Mouse (Mus musculus) neural tube, embryonic 12.5 days (tissue): ENCODE measurements around the gene Lmx1b. TPM values are rescaled to one million over a fixed set of nuclear protein-coding genes. Genes with fewer than 3 reads are reported as not detected.

ENCODE experiments used
- ATAC-seq: fragments of 200-750 bp; cut with Nextera tagmentation; 2 replicates; pipeline ENCODE4 v1.8.0; 2017; ENCODE audit warnings: low read depth, mild to moderate bottlenecking, moderate TSS enrichment, moderate library complexity; ENCODE audit not compliant: low FRiP score
- H3K27ac ChIP-seq: fragments of 300-500 bp; sonication (generic); 2 replicates; pipeline ENCODE4 v1.5.1; 2016
- H3K27me3 ChIP-seq: fragments of 300-500 bp; sonication (generic); replicated peaks from 2 replicates; pipeline ENCODE4 v1.6.1; 2016; ENCODE audit warnings: mild to moderate bottlenecking
- H3K36me3 ChIP-seq: fragments of 300-500 bp; sonication (generic); 2 replicates; pipeline ENCODE4 v1.6.1; 2016; ENCODE audit warnings: mild to moderate bottlenecking
- H3K4me1 ChIP-seq: fragments of 300-500 bp; sonication (generic); 2 replicates; pipeline ENCODE4 v1.6.1; 2016
- H3K4me2 ChIP-seq: fragments of 300-500 bp; sonication (generic); replicated peaks from 2 replicates; pipeline ENCODE4 v1.6.1; 2016; ENCODE audit warnings: mild to moderate bottlenecking
- H3K4me3 ChIP-seq: fragments of 300-500 bp; sonication (generic); 2 replicates; pipeline ENCODE4 v1.5.1; 2016
- H3K9ac ChIP-seq: fragments of 300-500 bp; sonication (generic); 2 replicates; pipeline ENCODE4 v1.6.1; 2016; ENCODE audit warnings: mild to moderate bottlenecking
- H3K9me3 ChIP-seq: fragments of 300-500 bp; sonication (generic); 2 replicates; pipeline ENCODE4 v1.6.1; 2016; ENCODE audit warnings: mild to moderate bottlenecking
- WGBS: fragments of 180-500 bp; shearing (Covaris S2); methylation state at CpG from one replicate; pipeline ENCODE4 v1.1.7; 2016; 5-methylcytosine and 5-hydroxymethylcytosine counted together
- polyA plus RNA-seq: library from polyadenylated mRNA; unstranded; fragments of >200 nt; fragmentation: Nextera tagmentation; extraction: Ambion mirVana; gene quantifications from 2 replicates; pipeline ENCODE4 v1.2.1, GENCODE M21; 2016

Gene Lmx1b
- polyA plus RNA-seq, result 4.6 and 4.7 TPM in 2 replicates

DNA sequence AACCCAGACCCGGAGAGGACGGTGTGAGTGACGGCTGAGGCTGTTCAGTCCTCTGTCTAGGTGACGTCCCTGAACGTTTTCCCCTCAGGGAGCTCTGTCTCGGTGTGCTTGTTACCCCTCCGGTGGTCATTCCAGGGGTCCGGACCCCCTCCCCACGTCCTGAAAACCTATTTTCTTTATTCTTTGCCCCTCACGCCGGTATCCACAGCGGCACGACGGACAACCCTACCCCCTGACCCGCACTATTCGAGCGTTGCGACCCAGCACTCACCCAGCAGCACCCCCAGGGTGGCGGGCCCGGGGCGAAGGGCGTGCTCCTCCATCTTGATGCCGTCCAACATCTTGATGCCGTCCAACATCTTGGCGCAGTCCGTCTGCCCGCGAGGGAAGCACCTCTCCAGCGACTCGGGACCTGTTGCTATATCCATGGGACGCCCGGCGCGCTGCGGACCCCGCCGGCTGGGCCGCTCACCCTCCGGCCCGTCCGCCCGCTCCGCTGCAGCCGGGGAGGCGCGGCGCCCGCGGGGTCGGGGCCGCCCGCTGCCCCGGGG lies at the start of gene Lmx1b:
TSS of gene Lmx1b (minus strand) at position 341 of the 551 bp plus-strand sequence.
- H3K27ac ChIP-seq, result no peak within 1 kb of the TSS

DNA sequence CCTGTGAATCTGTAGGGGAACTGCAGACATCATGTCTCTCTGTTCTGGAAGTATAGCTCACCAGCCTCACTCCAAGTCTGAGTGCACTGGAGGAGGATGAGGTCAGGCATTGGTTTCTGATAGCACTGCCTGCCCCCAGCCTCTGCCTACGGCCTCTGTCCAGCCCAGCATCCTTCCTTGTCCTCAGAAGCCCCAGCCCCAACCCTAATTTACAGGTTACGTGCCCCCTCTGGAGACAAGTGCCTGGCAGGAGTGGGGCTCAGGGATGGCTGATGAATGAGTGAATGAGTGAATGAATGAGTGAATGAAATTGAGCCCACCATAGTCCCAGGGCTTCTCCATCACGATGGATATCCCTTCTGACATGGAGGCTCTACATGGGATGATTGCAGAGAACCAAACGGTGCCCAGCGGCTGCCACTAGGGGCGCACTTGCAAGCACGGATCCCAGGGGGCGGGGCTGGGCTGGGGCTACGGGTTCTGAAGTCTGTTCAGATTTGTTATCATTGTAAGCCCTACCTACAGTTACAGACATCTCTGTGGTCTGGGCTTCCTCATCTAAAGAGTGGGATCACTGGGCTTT lies 49.7 kb upstream of the Lmx1b start:
- H3K9ac ChIP-seq, result no peak overlapping the region
- H3K9me3 ChIP-seq, result no peaks in the 10 kb centered on the region
- H3K36me3 ChIP-seq, result no peaks in the 10 kb centered on the region
- 0 out of 2 replicates have a peak, but pooled peaks have one; percentile 9 for ATAC-seq
- H3K4me3 ChIP-seq, result no peak overlapping the region
- H3K27me3 ChIP-seq, result peaks cover 5% of the 10 kb centered on the region
- no peak overlapping the region for H3K27ac ChIP-seq
- H3K4me2 ChIP-seq, result no peak overlapping the region
- 34% methylated on average over 9 of the region's 9 CpGs for WGBS
- H3K4me1 ChIP-seq, result peaks cover 7% of the 10 kb centered on the region; the same call in 1 of the 2 replicates

More for the DNA sequence above, at the start of gene Lmx1b:
- ATAC-seq, result no peak
- Histone ChIP-seq H3K27me3 (peaks cover 92% of the 10 kb centered on the region), H3K4me3 (peak within 1 kb of the TSS; percentile 46), H3K36me3 (no peaks in the 10 kb centered on the region), H3K9me3 (no peaks in the 10 kb centered on the region), H3K4me2 (peak within 1 kb of the TSS; percentile 60), H3K4me1 (peaks cover 23% of the 10 kb centered on the region), H3K9ac (peak within 1 kb of the TSS; percentile 64)
- 1% methylated on average over 52 of the region's 53 CpGs for WGBS

DNA sequence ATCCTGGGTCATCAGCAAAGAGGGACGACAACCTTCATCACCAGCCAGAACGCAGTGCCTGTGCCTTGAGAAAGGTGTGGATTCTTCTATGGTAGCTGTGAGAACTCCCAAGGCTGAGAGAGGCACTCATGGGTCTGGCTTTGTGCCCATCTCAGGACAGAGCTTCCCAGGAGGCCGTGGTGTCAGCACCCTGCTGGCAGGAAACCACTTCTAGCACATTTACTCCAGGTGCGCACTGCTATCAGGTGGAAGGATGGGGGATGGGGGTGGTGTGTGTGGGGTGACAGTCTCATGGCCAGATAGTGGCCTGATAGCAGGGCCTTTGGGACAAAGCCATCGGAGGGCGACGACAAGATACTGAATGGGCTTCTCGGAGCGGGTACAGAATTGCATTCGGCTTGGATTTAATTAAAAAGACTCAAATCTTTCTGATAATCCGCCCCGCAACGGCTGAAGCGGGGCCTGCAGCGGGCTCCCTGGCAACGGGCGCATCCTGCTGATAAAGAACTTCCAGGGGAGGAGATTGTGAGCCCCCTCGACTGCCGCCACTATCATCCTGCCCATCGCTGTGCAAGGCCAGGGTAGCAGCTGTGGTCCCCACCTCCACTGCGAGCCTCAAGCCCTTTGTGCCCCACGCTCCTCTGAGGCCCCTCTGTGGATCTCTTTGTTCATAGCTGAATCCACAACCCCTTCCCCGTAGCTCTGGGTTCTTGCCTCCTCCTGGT lies 49.0 kb upstream of the Lmx1b start:
- WGBS, result 53% methylated on average over 23 of the region's 23 CpGs
- peaks cover 7% of the 10 kb centered on the region; the same call in 1 of the 2 replicates for H3K4me1 ChIP-seq
- ATAC-seq, result 0 out of 2 replicates have a peak, but pooled peaks have one; percentile 37
- no peak overlapping the region for H3K9ac ChIP-seq
- no peak overlapping the region for H3K4me3 ChIP-seq
- no peak overlapping the region for H3K4me2 ChIP-seq
- H3K27me3 ChIP-seq, result peaks cover 5% of the 10 kb centered on the region
- H3K36me3 ChIP-seq, result no peaks in the 10 kb centered on the region
- H3K9me3 ChIP-seq, result no peaks in the 10 kb centered on the region
- H3K27ac ChIP-seq, result no peak overlapping the region

DNA sequence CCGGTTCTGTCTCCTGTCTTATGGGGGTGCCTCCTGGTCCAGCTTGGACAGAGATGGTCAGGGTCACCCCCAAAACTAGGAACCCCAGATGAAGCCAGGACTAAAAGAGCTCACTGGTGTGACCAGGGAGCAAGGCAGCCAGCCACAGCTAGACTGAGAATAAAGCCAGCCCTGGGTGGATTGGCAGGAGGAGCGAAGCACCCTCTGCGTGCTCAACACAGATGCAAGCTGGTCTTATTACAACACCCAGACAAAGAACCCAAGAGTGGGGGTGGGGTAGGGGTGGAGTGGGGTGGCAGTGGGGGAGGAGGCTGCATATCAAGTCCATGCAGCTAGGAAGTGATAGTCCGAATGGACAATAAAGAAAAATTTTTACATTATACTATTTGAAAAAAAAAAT lies 43.3 kb upstream of the Lmx1b start:
- Histone ChIP-seq H3K4me2 (no peak overlapping the region), H3K4me3 (no peak overlapping the region), H3K27ac (no peak overlapping the region), H3K9me3 (no peaks in the 10 kb centered on the region), H3K9ac (no peak overlapping the region), H3K4me1 (peaks cover 8% of the 10 kb centered on the region), H3K27me3 (no peaks in the 10 kb centered on the region), H3K36me3 (no peaks in the 10 kb centered on the region)
- 61% methylated on average over 4 of the region's 4 CpGs for WGBS
- no peak for ATAC-seq

DNA sequence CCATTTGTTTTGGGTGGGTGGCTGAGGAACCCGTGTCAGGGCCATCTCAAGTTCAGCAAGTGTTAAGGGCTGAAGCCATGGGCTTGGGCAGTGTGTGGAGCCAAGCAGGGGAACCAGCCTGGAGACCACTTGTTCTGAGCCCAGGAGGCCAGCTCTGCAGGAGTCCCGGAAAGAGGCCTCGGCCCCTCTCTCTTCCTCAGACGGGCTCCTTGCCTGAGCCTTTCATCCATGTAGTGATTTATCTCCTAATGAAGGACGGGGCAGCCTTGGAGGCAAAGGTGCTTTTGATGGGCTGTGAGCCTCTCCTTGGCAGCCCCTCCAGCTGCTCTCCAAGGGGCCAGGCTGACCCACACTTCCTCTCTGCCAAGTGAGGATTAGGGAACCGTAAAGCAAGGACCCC lies 42.8 kb upstream of the Lmx1b start:
- Histone ChIP-seq H3K36me3 (no peaks in the 10 kb centered on the region), H3K27ac (no peak overlapping the region), H3K27me3 (no peaks in the 10 kb centered on the region), H3K4me1 (peaks cover 8% of the 10 kb centered on the region), H3K9me3 (no peaks in the 10 kb centered on the region), H3K4me2 (no peak overlapping the region), H3K4me3 (no peak overlapping the region), H3K9ac (no peak overlapping the region)
- no peak for ATAC-seq
- 16% methylated on average over 6 of the region's 6 CpGs for WGBS

DNA sequence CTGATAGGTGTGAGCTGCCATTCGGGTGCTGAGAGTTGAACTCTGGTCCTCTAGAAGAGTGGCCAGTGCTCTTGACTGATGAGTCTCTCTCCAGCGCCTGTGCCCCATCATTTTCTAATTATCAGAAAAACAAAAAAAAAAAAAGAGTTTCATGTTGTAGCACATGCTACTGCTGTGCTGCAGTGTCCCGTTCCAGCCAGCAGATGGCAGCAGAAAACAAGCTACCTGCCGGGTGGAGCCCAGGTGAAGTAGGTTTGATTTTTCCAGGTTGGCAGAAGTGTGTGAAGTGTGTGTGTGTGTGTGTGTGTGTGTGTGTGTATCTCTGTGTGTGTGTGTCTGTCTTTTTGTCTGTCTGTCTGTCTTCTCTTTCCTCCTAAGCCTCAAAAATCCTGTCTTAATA lies 41.9 kb upstream of the Lmx1b start:
- no peaks in the 10 kb centered on the region for H3K27me3 ChIP-seq
- no peak for ATAC-seq
- no peaks in the 10 kb centered on the region for H3K36me3 ChIP-seq
- H3K9ac ChIP-seq, result no peak overlapping the region
- no peaks in the 10 kb centered on the region for H3K9me3 ChIP-seq
- peaks cover 8% of the 10 kb centered on the region for H3K4me1 ChIP-seq
- 17% methylated on average over 4 of the region's 4 CpGs for WGBS
- no peak overlapping the region for H3K4me3 ChIP-seq
- H3K27ac ChIP-seq, result no peak overlapping the region
- no peak overlapping the region for H3K4me2 ChIP-seq

DNA sequence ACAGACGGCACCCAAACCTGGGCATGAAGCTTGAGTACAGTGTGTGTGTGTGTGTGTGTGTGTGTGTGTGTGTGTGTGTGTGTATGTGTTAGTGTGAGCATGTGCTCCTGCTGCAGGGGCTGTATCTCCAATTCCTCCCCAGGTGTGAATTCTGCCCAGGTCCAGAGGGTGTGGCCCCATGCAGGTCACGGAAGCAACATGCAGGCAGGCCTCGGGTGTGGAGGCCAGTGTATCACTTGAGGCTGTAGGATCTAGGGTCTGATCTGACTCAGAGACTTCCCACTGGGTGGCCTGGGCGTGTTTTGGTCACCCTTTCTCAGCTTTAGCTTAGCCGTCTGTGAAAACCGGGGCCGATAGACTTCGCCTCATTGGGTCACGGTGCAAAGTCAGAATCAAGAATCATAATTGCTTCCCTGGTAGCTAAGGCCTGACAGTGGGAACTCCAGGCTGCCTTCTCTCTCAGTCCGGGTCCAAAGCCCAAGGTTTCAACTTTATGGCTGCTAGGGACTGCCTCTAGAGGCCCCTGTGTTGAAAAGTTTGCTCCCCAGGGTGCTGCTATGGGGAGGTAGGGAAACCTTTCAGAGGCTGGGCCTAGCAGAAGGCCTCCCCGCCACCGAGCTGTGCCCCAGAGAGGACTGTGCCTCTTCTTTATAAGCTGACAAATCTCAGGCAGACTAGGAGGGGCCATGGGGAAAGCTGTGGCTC lies 38.8 kb upstream of the Lmx1b start:
- Histone ChIP-seq H3K4me3 (no peak overlapping the region), H3K36me3 (no peaks in the 10 kb centered on the region), H3K4me1 (peaks cover 8% of the 10 kb centered on the region), H3K9ac (no peak overlapping the region), H3K27me3 (no peaks in the 10 kb centered on the region), H3K9me3 (no peaks in the 10 kb centered on the region), H3K4me2 (no peak overlapping the region), H3K27ac (no peak overlapping the region)
- no peak for ATAC-seq
- 65% methylated on average over 12 of the region's 12 CpGs for whole genome bisulfite sequencing

DNA sequence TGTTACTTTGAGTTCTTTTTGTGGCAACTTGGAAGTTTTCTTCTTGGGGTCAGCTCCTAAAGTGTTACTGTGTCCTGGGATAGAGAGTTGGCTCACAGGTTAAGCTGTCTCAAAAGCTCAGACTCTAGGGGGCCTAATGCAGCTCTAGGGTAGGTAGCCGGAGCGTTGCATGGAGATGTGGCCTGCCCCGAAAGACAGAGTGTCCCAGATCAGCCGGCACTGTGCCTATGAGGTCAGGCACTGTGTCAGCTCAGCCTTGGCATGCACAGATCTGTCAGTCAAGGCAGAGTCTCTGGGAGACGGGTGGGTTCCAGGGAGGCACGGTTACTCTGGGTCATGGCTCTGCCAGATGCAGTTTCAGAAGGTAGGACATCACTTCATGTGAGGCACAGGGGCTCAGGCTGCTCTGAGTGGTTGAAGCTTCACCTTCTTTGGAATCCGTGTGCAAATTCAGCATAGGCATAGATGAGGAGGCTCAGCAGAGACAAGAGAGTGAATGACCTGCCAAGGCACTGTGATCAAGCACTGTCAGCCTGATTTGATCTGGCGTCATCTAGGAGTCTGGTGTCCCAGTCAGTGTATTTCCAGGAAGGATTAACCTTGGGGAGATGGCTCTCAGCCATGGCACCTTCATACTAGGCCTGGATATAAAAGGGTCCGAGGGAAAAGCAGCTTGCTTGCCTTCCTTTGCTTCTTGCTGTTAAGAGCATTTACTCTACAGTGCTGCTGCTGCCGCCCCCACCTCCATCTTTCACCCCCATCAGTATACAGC lies 32.6 kb upstream of the Lmx1b start:
- Histone ChIP-seq H3K9ac (no peak overlapping the region), H3K27me3 (no peaks in the 10 kb centered on the region), H3K9me3 (no peaks in the 10 kb centered on the region), H3K4me1 (no peaks in the 10 kb centered on the region), H3K36me3 (no peaks in the 10 kb centered on the region), H3K27ac (no peak overlapping the region), H3K4me3 (no peak overlapping the region), H3K4me2 (no peak overlapping the region)
- no peak for ATAC-seq
- 85% methylated on average over 10 of the region's 10 CpGs for WGBS

DNA sequence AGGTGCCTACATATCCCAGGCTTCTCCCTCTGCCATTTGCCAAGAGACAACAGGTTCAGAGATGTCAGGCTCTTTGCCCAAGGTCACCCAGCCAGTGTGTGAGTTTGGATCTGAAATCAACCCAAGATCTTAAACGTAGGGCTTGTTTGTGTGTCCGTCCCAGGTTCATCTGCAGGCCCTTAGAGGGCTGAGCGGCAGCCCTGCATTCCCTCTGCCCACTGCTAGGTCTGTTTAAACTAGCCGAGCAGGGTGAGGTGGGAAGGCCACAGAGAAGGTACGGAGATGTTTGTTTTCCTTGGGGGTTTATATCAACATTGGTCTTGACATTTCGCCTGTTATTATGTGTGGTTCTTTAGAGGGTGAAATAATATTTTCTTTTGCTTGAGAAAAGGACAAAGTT lies 28.4 kb upstream of the Lmx1b start:
- no peak overlapping the region for H3K9ac ChIP-seq
- H3K4me1 ChIP-seq, result peaks cover 10% of the 10 kb centered on the region
- no peak overlapping the region for H3K27ac ChIP-seq
- no peak overlapping the region for H3K4me3 ChIP-seq
- H3K36me3 ChIP-seq, result no peaks in the 10 kb centered on the region
- no peaks in the 10 kb centered on the region for H3K27me3 ChIP-seq
- H3K4me2 ChIP-seq, result no peak overlapping the region
- 76% methylated on average over 6 of the region's 6 CpGs for WGBS
- no peak for ATAC-seq
- H3K9me3 ChIP-seq, result no peaks in the 10 kb centered on the region

DNA sequence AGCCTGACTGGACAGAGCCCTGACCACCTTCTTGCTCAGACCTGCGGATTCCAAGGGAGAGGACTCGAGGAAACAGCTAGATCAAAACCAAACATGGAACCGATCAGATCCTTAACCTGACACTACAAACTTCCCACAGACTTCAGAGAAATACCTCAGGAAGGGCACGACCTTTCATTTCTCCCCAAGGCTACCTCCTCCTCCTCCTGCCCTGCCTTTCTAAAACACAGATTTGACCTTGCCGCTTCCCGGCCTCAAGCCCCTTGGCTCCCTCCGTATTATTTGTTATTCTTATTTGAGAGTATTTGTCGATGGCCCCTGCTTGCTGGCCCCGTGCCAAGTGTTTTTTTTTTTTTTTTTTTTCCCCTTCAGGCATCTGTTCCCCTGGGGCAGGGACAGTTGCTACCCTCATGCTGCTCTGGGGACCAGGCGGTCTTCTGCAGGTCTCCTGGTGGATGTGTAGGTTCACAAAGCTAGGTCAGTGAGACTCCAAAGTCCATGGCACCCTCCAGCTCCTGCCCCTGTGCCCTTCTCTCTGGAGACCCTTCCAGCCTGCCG lies 26.2 kb upstream of the Lmx1b start:
- H3K36me3 ChIP-seq, result no peaks in the 10 kb centered on the region
- no peak overlapping the region for H3K4me2 ChIP-seq
- no peak overlapping the region for H3K27ac ChIP-seq
- no peak for ATAC-seq
- H3K4me3 ChIP-seq, result no peak overlapping the region
- H3K9me3 ChIP-seq, result no peaks in the 10 kb centered on the region
- H3K4me1 ChIP-seq, result peaks cover 10% of the 10 kb centered on the region
- no peak overlapping the region for H3K9ac ChIP-seq
- 52% methylated on average over 11 of the region's 11 CpGs for WGBS
- H3K27me3 ChIP-seq, result no peaks in the 10 kb centered on the region

DNA sequence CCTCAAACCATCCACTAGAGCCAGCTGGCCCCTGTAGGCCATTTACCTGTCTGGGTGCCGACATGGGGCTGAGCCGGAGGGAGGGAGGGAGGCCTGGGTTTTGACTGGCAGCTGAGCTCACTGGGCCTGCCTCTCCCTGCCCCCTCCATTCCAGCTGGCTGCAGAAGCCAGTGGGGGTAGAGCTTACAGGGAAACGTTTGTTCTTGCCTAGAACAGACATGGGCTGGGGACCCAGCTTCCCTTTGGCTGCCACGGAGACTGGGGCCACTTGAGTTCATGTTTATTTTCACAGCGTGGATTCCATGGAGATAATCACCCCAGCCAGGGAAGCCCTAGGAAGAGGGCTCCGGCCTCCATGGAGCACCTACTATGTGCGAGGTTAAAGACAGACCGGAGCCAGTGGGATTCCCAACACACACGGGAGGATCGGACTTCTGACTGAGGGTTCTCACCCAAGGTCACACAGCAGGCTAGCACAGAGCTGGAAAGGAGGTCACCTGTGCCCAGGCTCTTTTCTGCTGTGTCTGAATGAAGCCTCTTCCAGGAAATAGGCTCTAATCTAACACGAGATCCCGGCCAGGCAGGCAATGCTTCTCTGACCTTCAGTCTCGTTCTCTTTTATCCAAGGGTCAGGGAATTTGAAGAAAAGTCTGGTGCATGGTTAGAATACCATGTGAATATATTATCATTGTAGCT lies 25.2 kb upstream of the Lmx1b start:
- no peak overlapping the region for H3K9ac ChIP-seq
- no peaks in the 10 kb centered on the region for H3K36me3 ChIP-seq
- H3K4me2 ChIP-seq, result no peak overlapping the region
- no peak overlapping the region for H3K27ac ChIP-seq
- H3K4me3 ChIP-seq, result no peak overlapping the region
- peaks cover 10% of the 10 kb centered on the region for H3K4me1 ChIP-seq
- no peaks in the 10 kb centered on the region for H3K27me3 ChIP-seq
- WGBS, result 42% methylated on average over 13 of the region's 13 CpGs
- H3K9me3 ChIP-seq, result no peaks in the 10 kb centered on the region
- no peak for ATAC-seq
